Mouse (Mus musculus) testis, adult 2 months (tissue): ENCODE results near the gene P4ha2. TPM values are rescaled to one million over a fixed set of nuclear protein-coding genes. Genes with fewer than 3 reads are reported as not detected.

Experiments
- H3K27ac ChIP-seq: fragments of 200-500 bp; 2 replicates; pipeline ENCODE4 v1.5.1; 2012; ENCODE audit warnings: low read depth, low read length; ENCODE audit not compliant: control insufficient read depth, insufficient read depth
- H3K27me3 ChIP-seq: fragments of 200-500 bp; 2 replicates; pipeline ENCODE4 v1.6.1; 2012; ENCODE audit warnings: mild to moderate bottlenecking, low read length, moderate library complexity; ENCODE audit not compliant: control insufficient read depth, insufficient read depth
- H3K36me3 ChIP-seq: fragments of 200-500 bp; 2 replicates; pipeline ENCODE4 v1.6.1; 2012; ENCODE audit warnings: mild to moderate bottlenecking, low read length; ENCODE audit not compliant: control insufficient read depth, insufficient read depth
- H3K4me1 ChIP-seq: fragments of 200-500 bp; 2 replicates; pipeline ENCODE4 v1.6.1; 2012; ENCODE audit warnings: low read length; ENCODE audit not compliant: control insufficient read depth, insufficient read depth
- H3K4me3 ChIP-seq: fragments of 200-500 bp; 2 replicates; pipeline ENCODE4 v1.5.1; 2012; ENCODE audit warnings: low read depth, mild to moderate bottlenecking, low read length, moderate library complexity, mixed read lengths; ENCODE audit not compliant: control insufficient read depth
- CTCF ChIP-seq: fragments of 200-500 bp; IDR thresholded peaks from 2 replicates; pipeline ENCODE4 v1.5.1; 2012; ENCODE audit warnings: low read depth, mild to moderate bottlenecking, inconsistent platforms, low read length, moderate library complexity; ENCODE audit not compliant: control insufficient read depth, insufficient read depth, insufficient replicate concordance
- POLR2A ChIP-seq: fragments of 200-500 bp; IDR thresholded peaks from 2 replicates; pipeline ENCODE4 v1.6.1; 2012; ENCODE audit warnings: low read depth, mild to moderate bottlenecking, inconsistent platforms, low read length, moderate library complexity; ENCODE audit not compliant: control insufficient read depth
- polyA plus RNA-seq: library from polyadenylated mRNA; depleted of rRNA; stranded (reverse); fragments of >200 nt; gene quantifications from 2 replicates; pipeline ENCODE4 v1.2.3, GENCODE M21; 2012

Gene P4ha2
- polyA plus RNA-seq, 1 experiment: 7.8 TPM

GRCm38 (mm10) chr11:54063472-54063775, 36.5 kb upstream of the P4ha2 start:
- TF ChIP-seq CTCF (no peak), POLR2A (no peak)
- H3K4me3 ChIP-seq: no peak overlapping the region
- no peak overlapping the region for H3K27ac ChIP-seq
- peaks cover under 1% of the 10 kb centered on the region for H3K4me1 ChIP-seq
- H3K36me3 ChIP-seq: no peaks in the 10 kb centered on the region
- H3K27me3 ChIP-seq: no peaks in the 10 kb centered on the region

- Histone ChIP-seq H3K36me3 (no peaks in the 10 kb centered on the region), H3K27ac (no peak overlapping the region), H3K27me3 (no peaks in the 10 kb centered on the region), H3K4me1 (peaks cover 9% of the 10 kb centered on the region), H3K4me3 (no peak overlapping the region)
- TF ChIP-seq POLR2A (no peak), CTCF (no peak)
Measured at GRCm38 (mm10) chr11:54064412-54064978, 35.4 kb upstream of the P4ha2 start.

DNA sequence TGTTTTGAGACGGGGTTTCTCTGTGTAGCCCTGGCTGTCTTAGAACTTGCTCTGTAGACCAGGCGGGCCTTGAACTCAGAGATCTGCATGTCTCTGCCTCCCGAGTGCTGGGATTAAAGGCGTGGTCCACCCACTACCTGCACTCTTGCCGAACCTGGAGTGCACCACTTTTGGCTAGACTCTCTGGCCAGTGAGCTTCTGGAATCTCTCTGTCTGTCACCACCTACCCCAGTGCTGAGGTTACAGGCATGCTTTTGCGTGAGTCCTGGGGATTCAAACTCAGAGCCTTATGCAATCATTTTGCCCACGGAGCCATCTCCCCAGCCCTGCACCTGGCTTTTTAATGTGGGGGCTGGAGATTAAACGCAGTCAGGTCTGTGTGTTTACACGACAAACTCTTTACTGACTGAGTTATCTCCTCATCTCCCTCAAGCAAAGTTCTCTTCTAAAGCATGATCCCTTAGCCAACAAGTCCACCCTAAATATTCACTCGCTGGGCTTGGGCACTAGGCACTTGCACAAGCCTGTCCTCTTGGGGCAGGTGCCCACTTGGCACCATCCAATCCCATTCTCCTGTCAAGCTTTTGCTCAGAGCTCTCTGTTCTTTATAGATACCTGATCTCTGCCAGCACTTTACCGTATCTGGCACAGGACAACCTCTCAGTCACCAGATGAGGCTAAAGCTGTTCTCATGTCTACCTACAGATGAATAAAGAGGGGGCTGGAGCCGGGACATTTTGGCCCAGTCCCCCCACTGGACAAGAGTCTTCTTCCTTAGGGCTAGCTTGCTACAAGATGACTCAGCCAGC, 34.6 kb upstream of the P4ha2 start:
- Histone ChIP-seq H3K4me1 (peaks cover 12% of the 10 kb centered on the region), H3K36me3 (no peaks in the 10 kb centered on the region)

GRCm38 (mm10) chr11:54065915-54066178, 34.0 kb upstream of the P4ha2 start:
- no peak overlapping the region for H3K4me3 ChIP-seq
- H3K27ac ChIP-seq: no peak overlapping the region
- H3K36me3 ChIP-seq: no peaks in the 10 kb centered on the region
- H3K4me1 ChIP-seq: peaks cover 12% of the 10 kb centered on the region
- TF ChIP-seq POLR2A (no peak), CTCF (no peak)
- no peaks in the 10 kb centered on the region for H3K27me3 ChIP-seq

More for the DNA sequence above, 34.6 kb upstream of the P4ha2 start:
- TF ChIP-seq POLR2A (no peak), CTCF (no peak)
- Histone ChIP-seq H3K27me3 (no peaks in the 10 kb centered on the region), H3K27ac (no peak overlapping the region), H3K4me3 (no peak overlapping the region)

DNA sequence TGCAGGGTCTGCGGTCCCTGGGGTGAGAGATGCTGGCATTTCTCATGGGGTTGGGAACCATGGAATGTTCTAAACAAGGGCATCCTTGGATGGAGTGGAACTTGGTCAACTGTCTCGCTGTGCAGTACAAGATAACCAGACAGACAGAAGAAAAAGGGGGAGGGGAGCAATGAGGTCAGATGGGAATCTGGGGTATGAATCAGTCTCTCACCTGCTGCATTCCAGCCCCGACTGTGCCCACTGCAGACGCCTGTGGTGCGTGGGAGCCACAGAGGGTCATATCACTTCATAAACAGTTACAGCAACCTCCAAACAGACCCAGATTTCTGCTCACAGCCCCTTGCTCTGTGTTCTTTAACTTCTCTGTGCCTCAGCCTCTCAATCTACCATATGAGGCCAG, 33.5 kb upstream of the P4ha2 start:
- no peak overlapping the region for H3K4me3 ChIP-seq
- H3K4me1 ChIP-seq: peaks cover 12% of the 10 kb centered on the region
- no peaks in the 10 kb centered on the region for H3K27me3 ChIP-seq
- no peak overlapping the region for H3K27ac ChIP-seq
- H3K36me3 ChIP-seq: no peaks in the 10 kb centered on the region
- no peak for TF ChIP-seq POLR2A
- TF ChIP-seq CTCF: no peak

- peaks cover 12% of the 10 kb centered on the region for H3K4me1 ChIP-seq
- no peaks in the 10 kb centered on the region for H3K27me3 ChIP-seq
- no peaks in the 10 kb centered on the region for H3K36me3 ChIP-seq
- H3K27ac ChIP-seq: no peak overlapping the region
- peak overlapping the region; percentile 4; the same call in 1 of the 2 replicates for H3K4me3 ChIP-seq
- no peak for TF ChIP-seq CTCF
- no peak for TF ChIP-seq POLR2A
Measured at GRCm38 (mm10) chr11:54067318-54067995, 32.4 kb upstream of the P4ha2 start.

GRCm38 (mm10) chr11:54067996-54068519, 31.8 kb upstream of the P4ha2 start:
- TF ChIP-seq POLR2A: no peak
- no peak for TF ChIP-seq CTCF
- H3K4me3 ChIP-seq: peak overlapping the region; percentile 4
- no peaks in the 10 kb centered on the region for H3K36me3 ChIP-seq
- H3K4me1 ChIP-seq: peaks cover 12% of the 10 kb centered on the region
- H3K27me3 ChIP-seq: no peaks in the 10 kb centered on the region
- H3K27ac ChIP-seq: no peak overlapping the region
